Mouse (Mus musculus): ENCODE measurements at regions not wholly inside any gene's neighbourhood (a gene's known extent, or its start where the extent isn't known, plus 50 kb on each side); places are given as distances from the start of the nearest gene placed in this dataset.

DNA sequence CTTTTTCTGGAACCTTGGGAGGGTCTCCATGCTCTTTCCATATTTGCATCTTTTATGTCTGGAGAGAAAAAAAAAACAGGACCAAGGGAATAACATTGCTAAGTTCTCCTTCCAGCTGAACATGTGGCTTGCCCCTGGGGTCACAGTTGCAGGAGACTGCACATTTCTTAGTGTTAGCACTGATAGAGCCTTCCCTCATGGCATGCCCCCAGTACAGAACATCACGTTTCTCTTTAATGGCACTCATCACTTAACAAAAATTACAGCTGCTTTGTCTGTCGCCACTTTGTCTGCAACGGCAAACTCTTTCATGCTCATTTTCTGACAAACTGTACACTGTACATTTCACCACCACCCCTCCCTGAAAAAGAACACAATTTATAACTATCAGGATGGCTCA is 180.0 kb downstream of the Tm2d1 start:
- 74% methylated on average over 3 of the region's 3 CpGs for WGBS
- no peak overlapping the region for H3K27ac ChIP-seq (ENCODE audit: low read length)
- H3K36me3 ChIP-seq (ENCODE audit: control insufficient read depth, insufficient read depth): no peaks in the 10 kb centered on the region
- no peak overlapping the region for H3K9ac ChIP-seq (replicated peaks; ENCODE audit: low read depth, low read length)
- H3K4me1 ChIP-seq (replicated peaks; ENCODE audit: control insufficient read depth, insufficient read depth, low read length): no peaks in the 10 kb centered on the region
- no peaks in the 10 kb centered on the region for H3K27me3 ChIP-seq (replicated peaks; ENCODE audit: control insufficient read depth, insufficient read depth, low read length)
- H3K4me3 ChIP-seq (replicated peaks; ENCODE audit: low read length): no peak overlapping the region
- no peak for ATAC-seq
- no peak overlapping the region for H3K4me2 ChIP-seq (ENCODE audit: low read length)
- H3K9me3 ChIP-seq (ENCODE audit: control insufficient read depth, low read length): no peaks in the 10 kb centered on the region

GRCm38 (mm10) chr4:98202232-98202631 is 180.9 kb downstream of the Tm2d1 start:
- Histone ChIP-seq H3K27ac (ENCODE audit: low read length) (no peak overlapping the region), H3K9me3 (ENCODE audit: control insufficient read depth, low read length) (no peaks in the 10 kb centered on the region), H3K9ac (replicated peaks; ENCODE audit: low read depth, low read length) (no peak overlapping the region), H3K4me2 (ENCODE audit: low read length) (no peak overlapping the region), H3K27me3 (replicated peaks; ENCODE audit: control insufficient read depth, insufficient read depth, low read length) (no peaks in the 10 kb centered on the region), H3K36me3 (ENCODE audit: control insufficient read depth, insufficient read depth) (no peaks in the 10 kb centered on the region), H3K4me3 (replicated peaks; ENCODE audit: low read length) (no peak overlapping the region), H3K4me1 (replicated peaks; ENCODE audit: control insufficient read depth, insufficient read depth, low read length) (no peaks in the 10 kb centered on the region)
- no peak for ATAC-seq
- WGBS: 96% methylated on average over 2 of the region's 2 CpGs

DNA sequence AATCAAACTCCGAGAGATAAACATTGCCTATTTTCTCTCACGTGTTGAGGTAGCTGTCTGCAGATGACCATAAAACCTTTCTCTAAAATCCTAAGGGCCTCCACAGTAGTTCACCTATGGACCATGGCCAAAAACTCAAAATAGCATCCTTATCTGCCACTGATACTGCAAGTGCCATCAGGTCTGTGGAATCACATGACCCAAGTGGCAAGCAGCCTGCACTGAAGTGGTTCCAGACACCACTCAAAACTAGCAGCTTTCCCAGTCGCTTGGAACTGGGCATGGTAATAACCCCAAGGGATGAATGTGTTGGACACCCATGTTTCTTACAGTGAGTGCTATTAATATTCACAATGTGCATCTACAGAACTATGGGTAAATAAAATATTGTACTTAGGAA is 182.0 kb downstream of the Tm2d1 start:
- H3K9ac ChIP-seq (replicated peaks; ENCODE audit: low read depth, low read length): no peak overlapping the region
- no peaks in the 10 kb centered on the region for H3K27me3 ChIP-seq (replicated peaks; ENCODE audit: control insufficient read depth, insufficient read depth, low read length)
- 84% methylated on average over 3 of the region's 3 CpGs for WGBS
- H3K9me3 ChIP-seq (ENCODE audit: control insufficient read depth, low read length): no peaks in the 10 kb centered on the region
- ATAC-seq: no peak
- H3K27ac ChIP-seq (ENCODE audit: low read length): no peak overlapping the region
- no peak overlapping the region for H3K4me3 ChIP-seq (replicated peaks; ENCODE audit: low read length)
- H3K4me2 ChIP-seq (ENCODE audit: low read length): no peak overlapping the region
- H3K36me3 ChIP-seq (ENCODE audit: control insufficient read depth, insufficient read depth): no peaks in the 10 kb centered on the region
- no peaks in the 10 kb centered on the region for H3K4me1 ChIP-seq (replicated peaks; ENCODE audit: control insufficient read depth, insufficient read depth, low read length)

- no peak overlapping the region for H3K9ac ChIP-seq (replicated peaks; ENCODE audit: low read depth, low read length)
- no peaks in the 10 kb centered on the region for H3K36me3 ChIP-seq (ENCODE audit: control insufficient read depth, insufficient read depth)
- 100% methylated on average over 1 of the region's 1 CpGs for WGBS
Observed at GRCm38 (mm10) chr4:98200701-98201100, 182.4 kb downstream of the Tm2d1 start.

DNA sequence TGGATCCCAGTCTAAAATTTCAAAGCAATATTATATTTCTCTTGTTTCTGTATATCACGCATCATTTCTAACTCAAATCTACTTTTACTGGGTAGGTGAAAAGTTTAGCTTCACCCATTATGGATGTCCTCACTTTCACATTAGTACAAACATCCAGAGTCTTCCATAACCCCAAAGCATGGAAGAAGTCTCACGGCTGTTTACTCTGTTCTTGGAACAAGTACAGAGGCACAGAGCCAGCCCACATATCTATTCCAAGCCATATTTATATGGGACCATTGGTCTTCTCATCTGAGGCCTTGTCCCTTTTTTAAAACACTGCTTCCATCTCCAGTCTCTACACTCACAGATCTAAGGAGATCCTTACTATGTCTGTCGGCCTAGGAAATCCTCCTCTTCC is 192.8 kb downstream of the Tm2d1 start:
- ATAC-seq: no peak
- Histone ChIP-seq H3K27me3 (replicated peaks; ENCODE audit: control insufficient read depth, insufficient read depth, low read length) (no peaks in the 10 kb centered on the region), H3K9me3 (ENCODE audit: control insufficient read depth, low read length) (no peaks in the 10 kb centered on the region), H3K36me3 (ENCODE audit: control insufficient read depth, insufficient read depth) (no peaks in the 10 kb centered on the region), H3K9ac (replicated peaks; ENCODE audit: low read depth, low read length) (no peak overlapping the region), H3K27ac (ENCODE audit: low read length) (no peak overlapping the region), H3K4me3 (replicated peaks; ENCODE audit: low read length) (no peak overlapping the region), H3K4me1 (replicated peaks; ENCODE audit: control insufficient read depth, insufficient read depth, low read length) (no peaks in the 10 kb centered on the region), H3K4me2 (ENCODE audit: low read length) (no peak overlapping the region)
- 88% methylated on average over 3 of the region's 3 CpGs for WGBS

More at GRCm38 (mm10) chr4:98200701-98201100, 182.4 kb downstream of the Tm2d1 start:
- Histone ChIP-seq H3K27ac (ENCODE audit: low read length) (no peak overlapping the region), H3K4me3 (replicated peaks; ENCODE audit: low read length) (no peak overlapping the region), H3K27me3 (replicated peaks; ENCODE audit: control insufficient read depth, insufficient read depth, low read length) (no peaks in the 10 kb centered on the region), H3K4me1 (replicated peaks; ENCODE audit: control insufficient read depth, insufficient read depth, low read length) (no peaks in the 10 kb centered on the region), H3K4me2 (ENCODE audit: low read length) (no peak overlapping the region), H3K9me3 (ENCODE audit: control insufficient read depth, low read length) (no peaks in the 10 kb centered on the region)
- ATAC-seq: no peak

DNA sequence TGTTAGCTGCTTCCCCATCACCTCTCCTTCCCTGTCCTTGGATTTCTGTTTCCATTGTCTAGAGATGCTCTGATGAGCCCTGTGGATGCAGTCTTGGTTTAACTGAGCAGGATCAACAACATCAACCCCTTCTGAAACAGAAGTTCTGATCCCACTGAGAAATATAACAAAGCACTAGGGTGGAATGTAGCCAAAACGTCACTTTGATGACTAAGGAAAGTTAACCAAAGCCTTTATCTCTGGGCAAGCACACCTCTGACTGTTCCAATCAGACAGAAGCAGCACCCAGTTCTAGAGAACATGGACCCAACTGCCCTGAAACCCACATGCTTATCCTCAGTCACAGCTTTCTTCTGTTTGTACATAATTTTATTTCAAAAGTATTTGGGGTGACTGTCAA is 193.2 kb downstream of the Tm2d1 start:
- 70% methylated on average over 1 of the region's 1 CpGs for WGBS
- no peaks in the 10 kb centered on the region for H3K36me3 ChIP-seq (ENCODE audit: control insufficient read depth, insufficient read depth)
- H3K4me3 ChIP-seq (replicated peaks; ENCODE audit: low read length): no peak overlapping the region
- no peaks in the 10 kb centered on the region for H3K4me1 ChIP-seq (replicated peaks; ENCODE audit: control insufficient read depth, insufficient read depth, low read length)
- H3K27ac ChIP-seq (ENCODE audit: low read length): no peak overlapping the region
- no peak overlapping the region for H3K4me2 ChIP-seq (ENCODE audit: low read length)
- no peak overlapping the region for H3K9ac ChIP-seq (replicated peaks; ENCODE audit: low read depth, low read length)
- H3K27me3 ChIP-seq (replicated peaks; ENCODE audit: control insufficient read depth, insufficient read depth, low read length): no peaks in the 10 kb centered on the region
- H3K9me3 ChIP-seq (ENCODE audit: control insufficient read depth, low read length): no peaks in the 10 kb centered on the region
- ATAC-seq: no peak

DNA sequence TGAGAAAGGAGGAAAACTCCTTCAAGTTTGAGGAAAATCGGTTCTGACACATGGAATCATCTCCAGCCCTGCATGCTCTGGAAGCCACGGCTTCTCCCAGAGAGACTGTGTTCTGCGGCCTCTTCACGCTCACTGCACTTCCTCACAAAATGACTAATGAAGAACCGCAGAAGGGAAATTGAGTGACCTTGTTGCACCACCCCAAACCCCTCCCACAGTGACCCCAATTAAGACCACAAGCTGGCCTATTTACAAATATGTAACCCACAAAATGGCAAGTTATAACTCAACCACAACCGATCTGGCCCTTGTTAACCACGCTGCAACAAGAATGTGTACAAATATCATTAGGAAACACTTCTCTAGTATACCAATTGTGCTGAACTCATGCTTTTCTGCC is 194.2 kb downstream of the Tm2d1 start:
- Histone ChIP-seq H3K27ac (ENCODE audit: low read length) (no peak overlapping the region), H3K36me3 (ENCODE audit: control insufficient read depth, insufficient read depth) (no peaks in the 10 kb centered on the region), H3K4me3 (replicated peaks; ENCODE audit: low read length) (no peak overlapping the region), H3K9me3 (ENCODE audit: control insufficient read depth, low read length) (no peaks in the 10 kb centered on the region), H3K27me3 (replicated peaks; ENCODE audit: control insufficient read depth, insufficient read depth, low read length) (no peaks in the 10 kb centered on the region), H3K9ac (replicated peaks; ENCODE audit: low read depth, low read length) (no peak overlapping the region), H3K4me1 (replicated peaks; ENCODE audit: control insufficient read depth, insufficient read depth, low read length) (no peaks in the 10 kb centered on the region), H3K4me2 (ENCODE audit: low read length) (no peak overlapping the region)
- WGBS: 91% methylated on average over 7 of the region's 7 CpGs
- no peak for ATAC-seq

DNA sequence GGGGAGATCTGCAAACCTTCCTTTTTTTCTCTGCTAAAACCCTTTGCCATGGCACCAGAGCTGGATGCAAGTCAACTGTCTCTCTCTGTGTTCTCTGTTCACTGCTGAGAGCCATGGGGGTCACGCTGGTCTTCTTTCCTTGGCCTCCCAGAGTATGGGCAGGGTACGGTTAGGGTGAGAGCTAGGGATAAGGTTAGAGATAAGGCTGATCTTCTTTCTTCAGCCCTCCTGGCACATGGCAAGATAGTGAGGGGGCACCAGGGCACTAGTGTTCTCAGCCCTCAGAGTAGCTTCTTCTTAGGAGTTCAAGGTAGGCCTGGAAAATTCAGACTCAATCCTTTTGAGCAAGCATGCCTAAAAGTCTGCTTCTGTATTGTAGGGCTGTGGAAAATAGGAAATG is 196.1 kb downstream of the Tm2d1 start:
- ATAC-seq: no peak
- no peaks in the 10 kb centered on the region for H3K9me3 ChIP-seq (ENCODE audit: control insufficient read depth, low read length)
- H3K36me3 ChIP-seq (ENCODE audit: control insufficient read depth, insufficient read depth): no peaks in the 10 kb centered on the region
- H3K4me3 ChIP-seq (replicated peaks; ENCODE audit: low read length): no peak overlapping the region
- no peak overlapping the region for H3K27ac ChIP-seq (ENCODE audit: low read length)
- H3K27me3 ChIP-seq (replicated peaks; ENCODE audit: control insufficient read depth, insufficient read depth, low read length): no peaks in the 10 kb centered on the region
- H3K4me1 ChIP-seq (replicated peaks; ENCODE audit: control insufficient read depth, insufficient read depth, low read length): no peaks in the 10 kb centered on the region
- 94% methylated on average over 2 of the region's 2 CpGs for WGBS
- no peak overlapping the region for H3K9ac ChIP-seq (replicated peaks; ENCODE audit: low read depth, low read length)
- H3K4me2 ChIP-seq (ENCODE audit: low read length): no peak overlapping the region

DNA sequence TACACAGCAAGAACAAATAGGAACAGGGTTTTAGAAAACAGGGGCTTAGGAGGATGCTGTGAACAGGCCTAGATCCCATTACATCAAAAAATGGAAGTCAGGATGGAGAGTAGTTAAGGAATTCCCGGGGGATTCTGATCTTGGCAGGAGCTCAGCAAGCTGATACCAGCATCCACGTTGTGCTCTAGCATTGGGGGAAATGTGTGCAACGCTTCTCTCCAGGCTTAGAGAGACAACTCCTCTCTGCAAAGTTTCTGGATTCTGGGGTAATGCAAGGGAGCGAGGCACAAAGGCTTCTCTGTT is 201.1 kb downstream of the Tm2d1 start:
- ATAC-seq: no peak
- no peaks in the 10 kb centered on the region for H3K36me3 ChIP-seq (ENCODE audit: control insufficient read depth, insufficient read depth)
- WGBS: 32% methylated on average over 4 of the region's 4 CpGs

GRCm38 (mm10) chr4:98181185-98182052 is 201.7 kb downstream of the Tm2d1 start:
- Histone ChIP-seq H3K9me3 (ENCODE audit: control insufficient read depth, low read length) (no peaks in the 10 kb centered on the region), H3K4me1 (replicated peaks; ENCODE audit: control insufficient read depth, insufficient read depth, low read length) (no peaks in the 10 kb centered on the region), H3K9ac (replicated peaks; ENCODE audit: low read depth, low read length) (no peak overlapping the region), H3K4me3 (replicated peaks; ENCODE audit: low read length) (no peak overlapping the region), H3K27ac (ENCODE audit: low read length) (no peak overlapping the region), H3K27me3 (replicated peaks; ENCODE audit: control insufficient read depth, insufficient read depth, low read length) (no peaks in the 10 kb centered on the region), H3K36me3 (ENCODE audit: control insufficient read depth, insufficient read depth) (no peaks in the 10 kb centered on the region), H3K4me2 (ENCODE audit: low read length) (no peak overlapping the region)
- 74% methylated on average over 12 of the region's 12 CpGs for whole genome bisulfite sequencing
- ATAC-seq: 0 out of 2 replicates have a peak, but pooled peaks have one; percentile 33

More for the DNA sequence above, 201.1 kb downstream of the Tm2d1 start:
- Histone ChIP-seq H3K9ac (replicated peaks; ENCODE audit: low read depth, low read length) (no peak overlapping the region), H3K27me3 (replicated peaks; ENCODE audit: control insufficient read depth, insufficient read depth, low read length) (no peaks in the 10 kb centered on the region), H3K4me2 (ENCODE audit: low read length) (no peak overlapping the region), H3K4me3 (replicated peaks; ENCODE audit: low read length) (no peak overlapping the region), H3K27ac (ENCODE audit: low read length) (no peak overlapping the region), H3K9me3 (ENCODE audit: control insufficient read depth, low read length) (no peaks in the 10 kb centered on the region), H3K4me1 (replicated peaks; ENCODE audit: control insufficient read depth, insufficient read depth, low read length) (no peaks in the 10 kb centered on the region)

Measured in forebrain, embryonic 16.5 days (tissue).